In the genomic region with DNA sequence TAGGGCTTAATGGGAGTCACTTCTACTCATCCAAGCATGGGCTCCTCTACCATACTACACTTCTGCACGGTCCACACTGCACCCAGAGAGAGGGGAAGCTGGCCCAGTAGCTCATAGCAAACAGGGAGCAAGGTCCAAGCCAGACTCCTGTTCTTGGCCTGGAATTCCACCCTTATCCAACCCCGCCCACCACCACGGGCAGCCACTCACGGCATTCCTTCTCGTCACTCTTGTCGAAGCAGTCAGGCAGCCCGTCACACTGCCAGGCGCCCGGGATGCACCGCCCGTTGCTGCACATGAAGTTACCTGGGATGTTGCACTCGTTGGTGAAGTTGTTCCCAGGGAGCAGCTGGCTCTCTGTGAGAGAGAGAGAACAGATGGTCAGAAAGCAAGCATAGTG, we compare ENCODE assay signal across 9 mouse cellular contexts.
DNase-seq lines count a peak whose midpoint lies in the region; ATAC-seq lines count a peak whose summit lies in the region.
"Had no signal": no experiment of that assay in that cellular context is flagged by ENCODE, and none has a peak within 500 bp of the region (broad histone marks: within the 10 kb centered on the region; RNA-seq: fewer than 3 reads in every experiment).

No protein-coding gene starts in this region.

- 67% methylated on average over 12 of the region's 12 CpGs for WGBS in liver, embryonic 11.5 days
- 76% methylated on average over 12 of the region's 12 CpGs for WGBS in liver, embryonic 15.5 days (ENCODE audit: insufficient replicate concordance)

- no peaks in the 10 kb centered on the region for H3K9me3 ChIP-seq in liver, embryonic 11.5 days (ENCODE audit: control insufficient read depth, low read length)
- H3K9me3 ChIP-seq in liver, embryonic 15.5 days (replicated peaks): no peaks in the 10 kb centered on the region
- H3K9me3 ChIP-seq: G1E; limb, embryonic 13.5 days had no signal

- no peaks in the 10 kb centered on the region for H3K27me3 ChIP-seq in liver, embryonic 11.5 days (replicated peaks; ENCODE audit: control insufficient read depth, insufficient read depth, low read length)
- no peaks in the 10 kb centered on the region for H3K27me3 ChIP-seq in liver, embryonic 15.5 days
- H3K27me3 ChIP-seq: limb, embryonic 13.5 days had no signal

- ATAC-seq in liver, embryonic 11.5 days (replicated peaks; ENCODE audit: low FRiP score): no peak
- ATAC-seq in liver, embryonic 15.5 days (ENCODE audit: insufficient read depth): peak; percentile 66
- no peak for ATAC-seq in CD4-positive, CD25-positive, alpha-beta regulatory T cell, adult 4 months

- H3K36me3 ChIP-seq in liver, embryonic 11.5 days (ENCODE audit: control insufficient read depth, insufficient read depth, low read length): no peaks in the 10 kb centered on the region
- no peaks in the 10 kb centered on the region for H3K36me3 ChIP-seq in liver, embryonic 15.5 days (replicated peaks)
- H3K36me3 ChIP-seq: G1E had no signal

- no peak overlapping the region for H3K9ac ChIP-seq in liver, embryonic 11.5 days (ENCODE audit: low read depth, low read length)
- no peak overlapping the region for H3K9ac ChIP-seq in liver, embryonic 15.5 days
- H3K9ac ChIP-seq: limb, embryonic 13.5 days had no signal

- H3K27ac ChIP-seq in liver, embryonic 11.5 days (ENCODE audit: low read depth, low read length): no peak overlapping the region
- H3K27ac ChIP-seq in liver, embryonic 15.5 days (replicated peaks): no peak overlapping the region
- H3K27ac ChIP-seq: limb, embryonic 13.5 days had no signal

- intact Hi-C loops in left cerebral cortex, postnatal 14 days (cut with DNase I): no loop called here

- H3K4me1 ChIP-seq in liver, embryonic 11.5 days (replicated peaks; ENCODE audit: control insufficient read depth, insufficient read depth, low read length): no peaks in the 10 kb centered on the region
- H3K4me1 ChIP-seq in liver, embryonic 15.5 days (replicated peaks): peaks cover 21% of the 10 kb centered on the region

- DNase-seq in liver: peak; percentile 26
- DNase-seq in liver, embryonic 11.5 days (ENCODE audit: low spot score): no peak
- peak; percentile 77 for DNase-seq in kidney, adult 18-20 months
- DNase-seq in yolk sac, embryonic 10.5 days (ENCODE audit: low spot score): peak; percentile 77
- no peak for DNase-seq in left cerebral cortex, postnatal 14 days (ENCODE audit: low spot score in 2 of 2)

- H3K4me3 ChIP-seq in liver, embryonic 11.5 days (ENCODE audit: low read depth, low read length): no peak overlapping the region
- H3K4me3 ChIP-seq in liver, embryonic 15.5 days (replicated peaks): no peak overlapping the region
- H3K4me3 ChIP-seq: limb, embryonic 13.5 days had no signal

- H3K4me2 ChIP-seq in liver, embryonic 11.5 days: no peak overlapping the region
- H3K4me2 ChIP-seq in liver, embryonic 15.5 days: peak overlapping the region; percentile 10
- H3K4me2 ChIP-seq: limb, embryonic 13.5 days had no signal

Comparison
In these comparisons a context has a peak if more than half of its experiments do, and no peak if none do; other contexts are left out.
1. DNase-seq: peak in liver (single experiment), kidney, adult 18-20 months (single experiment) and yolk sac, embryonic 10.5 days (single experiment); none in liver, embryonic 11.5 days (single experiment) and left cerebral cortex, postnatal 14 days (0 of 2).